Mouse (Mus musculus): ENCODE data around the gene Ap2s1. TPM values are rescaled to one million over a fixed set of nuclear protein-coding genes. Genes with fewer than 3 reads are reported as not detected.
A peak's percentile ranks its signal among the peaks of the same experiment; 100 is the strongest.
"Not testable (repeated sequence)": the region's sequence is repeated elsewhere in the genome, so short reads cannot be mapped to it uniquely, and the experiment has no call there.

Ap2s1 gene
- polyA plus RNA-seq, 1 experiment from 2014 or later, result 162 TPM

DNA sequence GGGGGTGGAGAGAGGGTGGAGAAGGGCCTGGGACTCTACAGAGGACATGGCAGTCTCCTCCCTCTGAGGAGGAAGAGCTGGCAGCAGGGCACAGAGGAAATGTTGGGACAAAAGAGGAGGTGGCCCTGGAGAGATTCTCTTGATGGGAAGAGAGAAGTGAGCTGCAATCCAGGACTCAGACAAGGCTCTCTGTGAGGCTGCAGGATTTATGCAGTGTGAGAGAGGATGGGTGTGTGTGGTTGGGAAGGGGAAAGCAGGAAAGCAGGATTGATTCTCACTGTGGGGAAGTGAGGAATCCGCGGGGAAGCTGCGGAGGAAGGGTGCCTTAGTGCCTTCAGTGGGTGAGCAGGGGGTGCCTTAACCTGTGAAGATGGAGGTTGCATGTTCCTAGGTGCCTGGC, 15.7 kb upstream of the Ap2s1 start:
- not testable (repeated sequence) for H3K4me3 ChIP-seq (replicated peaks); ATAC-seq (ENCODE audit: insufficient read depth)

DNA sequence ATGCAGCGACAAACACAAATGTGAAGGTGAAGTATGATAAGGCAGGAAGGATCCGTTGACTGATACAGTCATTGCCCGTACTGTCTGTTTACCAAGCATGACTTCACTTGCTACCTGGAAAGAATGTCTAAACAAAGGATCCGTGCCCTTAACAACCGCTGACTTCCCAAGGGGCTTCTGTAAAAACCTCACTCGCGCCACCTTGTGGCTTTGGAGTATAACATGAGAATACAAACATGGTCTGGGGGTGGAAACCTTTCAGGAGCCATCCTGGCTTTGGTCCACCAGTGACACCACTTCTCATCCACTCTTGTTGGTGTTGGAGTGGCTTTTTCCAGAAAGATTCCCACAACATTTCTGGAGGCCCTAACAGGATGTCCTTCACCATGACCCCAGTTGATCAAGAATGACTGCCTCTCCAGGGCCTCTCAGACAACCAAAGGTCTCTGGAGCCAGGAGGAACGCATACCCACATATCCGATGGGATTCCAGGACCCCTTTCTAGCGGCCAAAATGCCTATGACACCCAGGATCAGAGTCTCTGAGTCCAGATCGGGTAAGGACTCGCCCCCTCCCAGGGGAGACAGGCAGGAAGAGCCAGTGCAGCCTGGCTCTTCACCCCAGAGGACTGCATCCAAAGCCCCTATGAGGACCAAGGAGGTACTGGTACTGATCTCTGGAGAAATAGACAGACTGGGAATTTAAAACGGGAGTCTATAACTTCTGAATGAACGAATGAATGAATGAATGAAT, 9.4 kb upstream of the Ap2s1 start:
- no peak for ATAC-seq (ENCODE audit: insufficient read depth)
- Histone ChIP-seq H3K9me3 (replicated peaks) (no peaks in the 10 kb centered on the region), H3K4me3 (replicated peaks) (no peak overlapping the region), H3K36me3 (replicated peaks) (no peaks in the 10 kb centered on the region), H3K27me3 (no peaks in the 10 kb centered on the region), H3K27ac (replicated peaks) (no peak overlapping the region), H3K4me1 (replicated peaks) (peaks cover 16% of the 10 kb centered on the region), H3K9ac (peak overlapping the region; percentile 8; the same call in 1 of the 2 replicates), H3K4me2 (peak overlapping the region; percentile 29)
- 17% methylated on average over 14 of the region's 14 CpGs for WGBS (ENCODE audit: insufficient replicate concordance)

More for the DNA sequence above, 15.7 kb upstream of the Ap2s1 start:
- H3K9me3 ChIP-seq (replicated peaks); H3K36me3 ChIP-seq (replicated peaks); H3K27ac ChIP-seq (replicated peaks); H3K4me1 ChIP-seq (replicated peaks); H3K9ac ChIP-seq; H3K4me2 ChIP-seq; H3K27me3 ChIP-seq: not testable (repeated sequence)
- 31% methylated on average over 3 of the region's 3 CpGs for WGBS (ENCODE audit: insufficient replicate concordance)

DNA sequence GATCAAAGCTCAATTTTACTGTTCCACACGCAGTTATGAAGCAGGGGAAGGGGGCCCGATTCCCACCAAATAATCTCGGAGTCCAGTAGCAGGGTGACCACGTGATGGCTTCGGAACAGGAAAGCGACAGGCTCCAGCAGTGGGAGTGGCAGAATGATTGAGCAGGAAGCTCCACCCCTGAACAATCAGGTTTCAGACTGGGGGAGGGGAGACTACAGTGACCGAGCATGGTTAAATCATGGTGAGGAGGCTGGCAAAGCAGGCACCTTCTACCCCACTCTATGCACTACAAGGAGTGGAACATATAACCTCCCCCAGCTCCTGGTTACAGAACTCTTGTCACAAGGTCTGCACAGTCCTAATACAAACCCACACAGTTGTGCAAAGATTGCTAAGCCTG, 8.6 kb upstream of the Ap2s1 start:
- Histone ChIP-seq H3K4me2 (peak overlapping the region; percentile 29), H3K4me1 (replicated peaks) (peaks cover 16% of the 10 kb centered on the region)
- H3K27ac ChIP-seq (replicated peaks); H3K9me3 ChIP-seq (replicated peaks); H3K27me3 ChIP-seq; H3K4me3 ChIP-seq (replicated peaks); H3K36me3 ChIP-seq (replicated peaks); ATAC-seq (ENCODE audit: insufficient read depth); H3K9ac ChIP-seq: not testable (repeated sequence)
- 1% methylated on average over 7 of the region's 7 CpGs for WGBS (ENCODE audit: insufficient replicate concordance)

DNA sequence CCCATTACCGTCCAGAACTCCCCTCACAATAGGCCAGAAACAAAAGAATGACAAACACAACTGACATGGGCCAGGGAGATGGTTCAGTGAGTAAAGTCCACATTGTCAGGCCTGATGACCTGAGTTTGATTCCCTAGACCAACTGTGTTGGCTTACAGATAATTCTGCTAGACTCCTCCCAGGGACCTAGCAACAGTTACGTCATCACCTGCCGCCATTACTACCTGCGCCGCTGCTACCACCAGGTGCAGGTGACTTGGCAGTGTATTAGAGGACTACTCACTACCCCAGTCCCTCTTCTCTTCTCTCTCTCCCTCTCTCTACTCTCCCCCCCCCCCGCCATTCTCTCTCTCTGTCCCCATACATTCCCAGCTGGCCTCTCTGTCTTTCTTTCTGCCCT, 7.4 kb upstream of the Ap2s1 start:
- Histone ChIP-seq H3K36me3 (replicated peaks) (no peaks in the 10 kb centered on the region), H3K27me3 (no peaks in the 10 kb centered on the region), H3K9me3 (replicated peaks) (no peaks in the 10 kb centered on the region), H3K27ac (replicated peaks) (no peak overlapping the region), H3K4me3 (replicated peaks) (no peak overlapping the region), H3K4me1 (replicated peaks) (peaks cover 16% of the 10 kb centered on the region), H3K4me2 (no peak overlapping the region), H3K9ac (no peak overlapping the region)
- 70% methylated on average over 6 of the region's 6 CpGs for WGBS (ENCODE audit: insufficient replicate concordance)
- ATAC-seq (ENCODE audit: insufficient read depth), result no peak

- no peak overlapping the region for H3K4me3 ChIP-seq (replicated peaks)
- H3K4me1 ChIP-seq (replicated peaks), result peaks cover 16% of the 10 kb centered on the region
- H3K36me3 ChIP-seq (replicated peaks), result no peaks in the 10 kb centered on the region
- no peak for ATAC-seq (ENCODE audit: insufficient read depth)
- no peaks in the 10 kb centered on the region for H3K27me3 ChIP-seq
- H3K4me2 ChIP-seq, result no peak overlapping the region
- no peak overlapping the region for H3K9ac ChIP-seq
- no peaks in the 10 kb centered on the region for H3K9me3 ChIP-seq (replicated peaks)
- no peak overlapping the region for H3K27ac ChIP-seq (replicated peaks)
- WGBS (ENCODE audit: insufficient replicate concordance), result 64% methylated on average over 7 of the region's 7 CpGs
These were observed 6.3 kb upstream of the Ap2s1 start for GRCm38 (mm10) chr7:16731893-16732422.

DNA sequence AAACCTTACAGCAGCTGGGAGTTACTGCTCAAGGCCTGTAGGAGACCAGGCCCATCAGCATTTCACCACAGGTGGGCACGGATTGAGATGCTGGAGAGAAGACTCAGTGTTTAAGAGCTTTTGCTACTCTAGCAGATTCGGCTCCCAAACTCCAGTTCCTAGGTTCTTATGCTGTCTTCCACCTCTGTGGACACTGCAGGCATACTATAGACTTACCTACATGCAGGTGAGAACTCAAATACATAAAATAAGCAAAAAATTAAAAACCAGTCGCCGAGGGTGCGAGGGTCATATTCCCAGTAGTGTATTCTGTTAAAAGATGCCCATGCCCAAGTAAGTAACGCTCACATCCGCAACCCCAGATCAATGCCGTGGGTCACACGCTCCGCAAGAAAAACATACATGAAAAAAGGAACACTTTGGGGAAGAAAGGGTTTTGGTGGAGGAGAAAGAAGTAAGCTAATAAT, 571 bp upstream of the Ap2s1 start:
- Histone ChIP-seq H3K9me3 (replicated peaks) (no peaks in the 10 kb centered on the region), H3K4me2 (peak overlapping the region; percentile 79), H3K27ac (replicated peaks) (no peak overlapping the region), H3K36me3 (replicated peaks) (no peaks in the 10 kb centered on the region; the same call in 1 of the 2 replicates), H3K27me3 (no peaks in the 10 kb centered on the region), H3K4me1 (replicated peaks) (peaks cover 26% of the 10 kb centered on the region), H3K4me3 (replicated peaks) (peak overlapping the region; percentile 89), H3K9ac (peak overlapping the region; percentile 19; the same call in 1 of the 2 replicates)
- 42% methylated on average over 10 of the region's 10 CpGs for WGBS (ENCODE audit: insufficient replicate concordance)
- no peak for ATAC-seq (ENCODE audit: insufficient read depth)

- peak overlapping the region; percentile 88 for H3K9ac ChIP-seq
These were observed 920 bp downstream of the Ap2s1 start for GRCm38 (mm10) chr7:16739056-16739604.

GRCm38 (mm10) chr7:16745373-16745772, 7.2 kb downstream of the Ap2s1 start:
- H3K4me2 ChIP-seq, result no peak overlapping the region
- WGBS (ENCODE audit: insufficient replicate concordance), result 83% methylated on average over 4 of the region's 4 CpGs
- H3K4me3 ChIP-seq (replicated peaks), result no peak overlapping the region
- no peaks in the 10 kb centered on the region for H3K9me3 ChIP-seq (replicated peaks)
- peaks cover 63% of the 10 kb centered on the region for H3K36me3 ChIP-seq (replicated peaks)
- H3K4me1 ChIP-seq (replicated peaks), result 0 out of 2 replicates have a peak, but pooled peaks cover 3% of the 10 kb centered on the region
- no peak for ATAC-seq (ENCODE audit: insufficient read depth)
- no peak overlapping the region for H3K9ac ChIP-seq
- H3K27ac ChIP-seq (replicated peaks), result no peak overlapping the region
- no peaks in the 10 kb centered on the region for H3K27me3 ChIP-seq

More at GRCm38 (mm10) chr7:16739056-16739604, 920 bp downstream of the Ap2s1 start:
- ATAC-seq (ENCODE audit: insufficient read depth), result no peak
- Histone ChIP-seq H3K4me3 (replicated peaks) (peak overlapping the region; percentile 89), H3K27me3 (no peaks in the 10 kb centered on the region), H3K27ac (replicated peaks) (peak overlapping the region; percentile 78; the same call in 1 of the 2 replicates), H3K9me3 (replicated peaks) (no peaks in the 10 kb centered on the region), H3K4me2 (peak overlapping the region; percentile 79), H3K4me1 (replicated peaks) (peaks cover 26% of the 10 kb centered on the region), H3K36me3 (replicated peaks) (peaks cover 12% of the 10 kb centered on the region)
- WGBS (ENCODE audit: insufficient replicate concordance), result 28% methylated on average over 10 of the region's 10 CpGs

DNA sequence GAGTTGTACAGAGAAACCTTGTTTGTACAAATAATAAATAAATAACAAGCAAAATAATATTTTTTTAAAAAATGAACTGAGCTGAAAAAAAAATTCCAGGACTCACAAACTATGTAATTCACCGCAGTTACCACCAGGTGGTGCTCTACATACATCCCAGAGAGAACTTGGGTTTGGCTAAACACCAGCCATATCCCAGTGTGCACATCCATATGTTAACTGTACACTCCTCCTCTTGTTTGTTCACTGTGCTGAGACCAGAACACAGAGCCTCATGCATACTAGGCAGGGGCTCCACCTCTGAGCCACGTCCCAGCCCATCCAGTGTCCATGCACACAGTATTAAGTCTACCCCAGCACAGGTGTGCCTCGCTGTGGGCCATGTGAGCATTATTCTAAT, 7.9 kb downstream of the Ap2s1 start:
- Histone ChIP-seq H3K4me1 (replicated peaks) (no peaks in the 10 kb centered on the region), H3K27me3 (no peaks in the 10 kb centered on the region), H3K27ac (replicated peaks) (no peak overlapping the region), H3K9ac (no peak overlapping the region), H3K4me3 (replicated peaks) (no peak overlapping the region), H3K36me3 (replicated peaks) (peaks cover 63% of the 10 kb centered on the region), H3K4me2 (no peak overlapping the region), H3K9me3 (replicated peaks) (no peaks in the 10 kb centered on the region)
- WGBS (ENCODE audit: insufficient replicate concordance), result 54% methylated on average over 3 of the region's 3 CpGs
- ATAC-seq (ENCODE audit: insufficient read depth), result no peak

DNA sequence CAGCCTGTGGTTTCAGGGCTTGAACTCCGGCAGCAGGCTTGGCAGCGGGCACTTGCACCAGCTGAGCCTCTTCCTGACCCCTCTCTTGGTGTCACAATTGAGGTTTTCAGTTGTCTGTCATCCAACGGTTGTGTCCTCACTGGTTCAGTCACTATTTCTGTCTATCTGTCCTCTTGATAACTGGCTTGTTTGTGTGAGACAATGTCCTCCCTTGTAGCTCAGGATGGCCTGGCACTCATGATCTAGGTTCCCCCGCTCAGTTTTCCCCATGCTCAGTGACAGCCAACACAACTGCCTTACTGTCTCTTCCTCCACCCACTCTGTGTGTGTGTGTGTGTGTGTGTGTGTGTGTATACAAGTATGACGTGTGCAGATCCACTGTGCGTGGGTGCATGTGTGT, 9.4 kb downstream of the Ap2s1 start:
- peaks cover 63% of the 10 kb centered on the region for H3K36me3 ChIP-seq (replicated peaks)

GRCm38 (mm10) chr7:16752016-16752415, 13.8 kb downstream of the Ap2s1 start:
- Histone ChIP-seq H3K36me3 (replicated peaks) (peaks cover 27% of the 10 kb centered on the region), H3K4me3 (replicated peaks) (no peak overlapping the region), H3K4me2 (no peak overlapping the region), H3K9me3 (replicated peaks) (no peaks in the 10 kb centered on the region), H3K27me3 (peaks cover 4% of the 10 kb centered on the region; the same call in 1 of the 2 replicates), H3K4me1 (replicated peaks) (peaks cover 11% of the 10 kb centered on the region), H3K27ac (replicated peaks) (no peak overlapping the region), H3K9ac (no peak overlapping the region)
- ATAC-seq (ENCODE audit: insufficient read depth), result no peak
- 77% methylated on average over 12 of the region's 12 CpGs for WGBS (ENCODE audit: insufficient replicate concordance)

More for the DNA sequence above, 9.4 kb downstream of the Ap2s1 start:
- no peak overlapping the region for H3K4me3 ChIP-seq (replicated peaks)
- no peaks in the 10 kb centered on the region for H3K9me3 ChIP-seq (replicated peaks)
- H3K27ac ChIP-seq (replicated peaks), result no peak overlapping the region
- no peak overlapping the region for H3K4me2 ChIP-seq
- H3K27me3 ChIP-seq, result no peaks in the 10 kb centered on the region
- 0 out of 2 replicates have a peak, but pooled peaks cover 3% of the 10 kb centered on the region for H3K4me1 ChIP-seq (replicated peaks)
- ATAC-seq (ENCODE audit: insufficient read depth), result no peak
- no peak overlapping the region for H3K9ac ChIP-seq
- 75% methylated on average over 6 of the region's 6 CpGs for WGBS (ENCODE audit: insufficient replicate concordance)
